Mouse (Mus musculus): Measurements from ENCODE around the gene Gm8909.
"Not testable (repeated sequence)": the region's sequence is repeated elsewhere in the genome, so short reads cannot be mapped to it uniquely, and the experiment has no call there.

Gm8909 gene

GRCm38 (mm10) chr17:36168039-36168652, at the start of gene Gm8909:
Gm8909 (minus strand) TSS chr17:36168537.
- DNase-seq (ENCODE audit: low read depth), result no peak

- no peak for DNase-seq (ENCODE audit: low read depth)
These were observed 47.2 kb upstream of the Gm8909 start for GRCm38 (mm10) chr17:36215586-36215985.

- no peak for DNase-seq (ENCODE audit: low read depth)
These were observed 38.5 kb upstream of the Gm8909 start for GRCm38 (mm10) chr17:36206846-36207245.

- no peak for DNase-seq (ENCODE audit: low read depth)
These were observed 37.5 kb upstream of the Gm8909 start for GRCm38 (mm10) chr17:36205862-36206261.

- no peak for DNase-seq (ENCODE audit: low read depth)
These were observed 37.1 kb upstream of the Gm8909 start for GRCm38 (mm10) chr17:36205456-36205855.

GRCm38 (mm10) chr17:36201851-36202250, 33.5 kb upstream of the Gm8909 start:
- DNase-seq (ENCODE audit: low read depth), result no peak

GRCm38 (mm10) chr17:36198317-36198716, 30.0 kb upstream of the Gm8909 start:
- DNase-seq (ENCODE audit: low read depth), result no peak

GRCm38 (mm10) chr17:36194471-36194870, 26.1 kb upstream of the Gm8909 start:
- DNase-seq (ENCODE audit: low read depth), result no peak

GRCm38 (mm10) chr17:36193546-36194141, 25.3 kb upstream of the Gm8909 start:
- peak; percentile 5 for DNase-seq (ENCODE audit: low read depth)

GRCm38 (mm10) chr17:36192371-36192770, 24.0 kb upstream of the Gm8909 start:
- DNase-seq (ENCODE audit: low read depth), result no peak

GRCm38 (mm10) chr17:36190169-36190507, 21.8 kb upstream of the Gm8909 start, which contains the start of gene H2-T3:
H2-T3 (minus strand) TSS chr17:36190287.
- no peak for DNase-seq (ENCODE audit: low read depth)

GRCm38 (mm10) chr17:36189491-36190168, 21.3 kb upstream of the Gm8909 start:
- no peak for DNase-seq (ENCODE audit: low read depth)

- no peak for DNase-seq (ENCODE audit: low read depth)
These were observed 19.2 kb upstream of the Gm8909 start for GRCm38 (mm10) chr17:36187540-36187939.

GRCm38 (mm10) chr17:36182212-36182611, 13.9 kb upstream of the Gm8909 start:
- DNase-seq (ENCODE audit: low read depth), result no peak

GRCm38 (mm10) chr17:36179446-36179845, 11.1 kb upstream of the Gm8909 start:
- DNase-seq (ENCODE audit: low read depth), result not testable (repeated sequence)

GRCm38 (mm10) chr17:36178938-36179337, 10.6 kb upstream of the Gm8909 start:
- DNase-seq (ENCODE audit: low read depth), result not testable (repeated sequence)

GRCm38 (mm10) chr17:36176132-36176531, 7.8 kb upstream of the Gm8909 start:
- not testable (repeated sequence) for DNase-seq (ENCODE audit: low read depth)

- DNase-seq (ENCODE audit: low read depth), result no peak
These were observed 2.0 kb upstream of the Gm8909 start for GRCm38 (mm10) chr17:36170287-36170814.

- DNase-seq (ENCODE audit: low read depth), result no peak
These were observed 1.4 kb upstream of the Gm8909 start for GRCm38 (mm10) chr17:36169753-36170152.

GRCm38 (mm10) chr17:36169094-36169493, 757 bp upstream of the Gm8909 start:
- not testable (repeated sequence) for DNase-seq (ENCODE audit: low read depth)

GRCm38 (mm10) chr17:36167306-36168038, 865 bp downstream of the Gm8909 start:
- DNase-seq (ENCODE audit: low read depth), result no peak

- DNase-seq (ENCODE audit: low read depth), result not testable (repeated sequence)
These were observed 1.4 kb downstream of the Gm8909 start for GRCm38 (mm10) chr17:36166901-36167300.
